Mouse (Mus musculus): Measurements from ENCODE around the gene Itgae. TPM values are rescaled to one million over a fixed set of nuclear protein-coding genes. Genes with fewer than 3 reads are reported as not detected.

Itgae gene
- polyA plus RNA-seq, 1 experiment from 2014 or later = 0.38 TPM

DNA sequence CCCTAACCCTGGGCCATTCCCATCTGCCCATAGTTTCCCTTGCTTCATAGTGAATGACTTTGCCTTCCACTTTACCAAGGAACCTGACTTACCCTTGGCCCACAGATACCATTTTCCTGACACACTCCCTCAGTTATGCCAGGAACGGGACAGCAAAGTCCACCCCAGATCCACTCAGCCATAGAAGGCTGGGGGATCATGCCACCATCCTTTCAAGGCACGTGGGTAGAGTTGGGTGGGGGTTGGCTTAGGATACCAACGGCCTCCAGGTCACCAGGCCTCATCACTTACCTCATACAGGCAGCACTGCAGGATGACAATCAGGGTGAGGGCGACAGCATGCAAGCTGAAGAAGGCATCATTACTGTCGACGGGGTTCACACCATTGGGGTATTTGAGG, 96.8 kb downstream of the Itgae start:
- WGBS = 91% methylated on average over 6 of the region's 6 CpGs

DNA sequence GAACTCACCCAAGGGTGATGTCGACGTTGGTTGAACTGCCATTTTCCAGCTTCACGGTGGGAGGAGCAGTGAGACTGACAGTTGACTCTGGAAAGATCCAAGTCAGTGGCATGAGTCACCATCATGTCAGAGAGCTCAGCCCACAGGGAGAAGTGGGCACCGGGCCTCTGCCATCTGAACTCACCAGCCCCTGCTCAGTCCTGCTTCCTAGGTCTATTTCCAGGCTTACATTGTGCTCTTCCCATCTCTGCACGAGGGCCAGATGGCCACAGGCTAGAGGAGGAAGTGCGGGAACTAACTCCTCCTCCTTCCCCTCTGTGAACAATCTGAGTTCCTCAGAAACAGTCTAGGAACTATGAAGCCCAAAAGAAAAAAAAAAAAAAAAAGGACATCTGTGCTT, 102.7 kb downstream of the Itgae start:
- Histone ChIP-seq H3K27me3 (no peaks in the 10 kb centered on the region), H3K9ac (no peak overlapping the region), H3K4me3 (replicated peaks) (no peak overlapping the region), H3K9me3 (no peaks in the 10 kb centered on the region), H3K4me2 (no peak overlapping the region), H3K27ac (no peak overlapping the region), H3K4me1 (peaks cover 8% of the 10 kb centered on the region), H3K36me3 (replicated peaks) (peaks cover 37% of the 10 kb centered on the region)
- ATAC-seq (ENCODE audit: low FRiP score) = no peak
- WGBS = 81% methylated on average over 6 of the region's 6 CpGs

More for the DNA sequence above, 96.8 kb downstream of the Itgae start:
- no peaks in the 10 kb centered on the region for H3K4me1 ChIP-seq
- ATAC-seq (ENCODE audit: low FRiP score) = no peak
- no peaks in the 10 kb centered on the region for H3K9me3 ChIP-seq
- H3K4me2 ChIP-seq = no peak overlapping the region
- peaks cover 72% of the 10 kb centered on the region for H3K36me3 ChIP-seq (replicated peaks)
- H3K9ac ChIP-seq = no peak overlapping the region
- H3K27ac ChIP-seq = no peak overlapping the region
- no peak overlapping the region for H3K4me3 ChIP-seq (replicated peaks)
- H3K27me3 ChIP-seq = no peaks in the 10 kb centered on the region

DNA sequence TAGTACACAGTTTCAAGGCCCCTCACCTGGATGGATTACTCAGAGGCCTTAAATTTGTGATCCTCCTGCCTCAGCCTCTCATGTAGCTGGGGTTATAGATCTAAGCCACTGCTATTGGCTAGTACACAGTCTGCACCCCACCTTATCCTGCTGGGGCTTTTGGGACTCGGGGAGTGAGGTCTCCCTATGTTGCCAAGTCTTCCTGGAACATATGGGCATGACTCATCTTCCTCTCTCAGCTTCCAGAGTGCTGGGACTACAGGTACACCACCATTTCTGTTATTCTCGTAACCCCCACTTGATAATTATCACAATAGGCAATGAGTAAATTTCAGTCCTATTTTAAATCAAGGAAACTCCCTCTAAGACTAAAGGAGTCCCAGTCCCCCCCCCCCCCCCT, 104.1 kb downstream of the Itgae start:
- no peak overlapping the region for H3K4me3 ChIP-seq (replicated peaks)
- H3K27me3 ChIP-seq = no peaks in the 10 kb centered on the region
- WGBS = 83% methylated on average over 2 of the region's 2 CpGs
- H3K36me3 ChIP-seq (replicated peaks) = peaks cover 26% of the 10 kb centered on the region
- H3K4me2 ChIP-seq = no peak overlapping the region
- H3K4me1 ChIP-seq = peaks cover 11% of the 10 kb centered on the region
- H3K9me3 ChIP-seq = no peaks in the 10 kb centered on the region
- no peak for ATAC-seq (ENCODE audit: low FRiP score)
- no peak overlapping the region for H3K9ac ChIP-seq
- no peak overlapping the region for H3K27ac ChIP-seq

Other genes with a start within 250 kb of the Itgae start
- gene Atp2a3, start 129.4 kb upstream of the Itgae start, polyA plus RNA-seq (2016; fragmentation: Nextera tagmentation; extraction: Ambion mirVana) = 0.60 and 0.68 TPM in 2 replicates
- gene P2rx1, start 91.5 kb upstream of the Itgae start, polyA plus RNA-seq (2016; fragmentation: Nextera tagmentation; extraction: Ambion mirVana) = 0.52 and 0.74 TPM in 2 replicates
- 9.0 and 9.7 TPM in 2 replicates for gene Camkk1, start 71.6 kb upstream of the Itgae start, polyA plus RNA-seq (2016; fragmentation: Nextera tagmentation; extraction: Ambion mirVana)
- 12.4 and 13.6 TPM in 2 replicates for gene Ncbp3, start 42.8 kb upstream of the Itgae start, polyA plus RNA-seq (2016; fragmentation: Nextera tagmentation; extraction: Ambion mirVana)
- gene Haspin, start 47.7 kb downstream of the Itgae start, polyA plus RNA-seq (2016; fragmentation: Nextera tagmentation; extraction: Ambion mirVana) = 18.5 and 19.1 TPM in 2 replicates
- gene P2rx5, start 69.8 kb downstream of the Itgae start, polyA plus RNA-seq (2016; fragmentation: Nextera tagmentation; extraction: Ambion mirVana) = 0.27 and 0.42 TPM in 2 replicates
- 123 and 129 TPM in 2 replicates for gene Emc6, start 86.5 kb downstream of the Itgae start, polyA plus RNA-seq (2016; fragmentation: Nextera tagmentation; extraction: Ambion mirVana)
- gene Tax1bp3, start 86.5 kb downstream of the Itgae start, polyA plus RNA-seq (2016; fragmentation: Nextera tagmentation; extraction: Ambion mirVana) = 158 and 163 TPM in 2 replicates
- gene Ctns, start 108.5 kb downstream of the Itgae start, polyA plus RNA-seq (2016; fragmentation: Nextera tagmentation; extraction: Ambion mirVana) = 19.0 and 19.2 TPM in 2 replicates
- gene Shpk, start 108.9 kb downstream of the Itgae start, polyA plus RNA-seq (2016; fragmentation: Nextera tagmentation; extraction: Ambion mirVana) = 1.1 and 1.2 TPM in 2 replicates
- not detected in 2 replicates for gene Trpv1, start 143.7 kb downstream of the Itgae start, polyA plus RNA-seq (2016; fragmentation: Nextera tagmentation; extraction: Ambion mirVana)
- gene Trpv3, start 176.8 kb downstream of the Itgae start, polyA plus RNA-seq (2016; fragmentation: Nextera tagmentation; extraction: Ambion mirVana) = 0.04 TPM in 1 of 2 replicates, not detected in the other
- 0.33 TPM in 1 of 2 replicates, not detected in the other for gene Aspa, start 239.0 kb downstream of the Itgae start, polyA plus RNA-seq (2016; fragmentation: Nextera tagmentation; extraction: Ambion mirVana)
- not detected in 2 replicates for gene Gm49340, start 239.2 kb downstream of the Itgae start, polyA plus RNA-seq (2016; fragmentation: Nextera tagmentation; extraction: Ambion mirVana)
- not detected in 2 replicates for gene Spata22, start 239.2 kb downstream of the Itgae start, polyA plus RNA-seq (2016; fragmentation: Nextera tagmentation; extraction: Ambion mirVana)

Data from forebrain, embryonic 12.5 days (tissue).